Mouse (Mus musculus): ENCODE data around the gene Olfr624. TPM values are rescaled to one million over a fixed set of nuclear protein-coding genes. Genes with fewer than 3 reads are reported as not detected.
"Not testable (repeated sequence)": the region's sequence is repeated elsewhere in the genome, so short reads cannot be mapped to it uniquely, and the experiment has no call there.

Olfr624 gene
- 0.03 and 0.04 TPM in 2 replicates for polyA plus RNA-seq (2014; fragmentation: Nextera tagmentation; extraction: Ambion mirVana)

DNA sequence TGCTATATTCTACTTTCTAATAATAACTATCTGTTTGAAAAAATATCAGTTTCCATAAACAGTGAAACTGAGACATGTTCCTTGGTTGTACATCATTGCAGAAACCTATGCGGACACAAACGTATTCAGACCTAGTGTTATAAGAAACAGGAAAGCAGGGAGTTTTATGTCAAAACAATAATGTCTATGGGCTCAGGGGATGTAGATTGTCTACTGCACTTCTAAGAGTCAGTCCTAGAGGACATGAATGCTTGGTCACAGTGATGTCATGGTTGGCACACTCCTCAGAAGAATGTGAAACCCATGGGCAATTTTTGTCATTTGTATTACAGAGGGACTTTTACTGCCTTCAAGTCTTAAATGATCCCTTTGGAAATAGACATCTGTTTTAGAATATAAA lies at the start of gene Olfr624:
Olfr624 (minus strand) TSS at position 101 of the 400 bp plus-strand sequence.
- ATAC-seq (ENCODE audit: low FRiP score) (no peak), DNase-seq (ENCODE audit: low spot score) (no peak)
- H3K27ac ChIP-seq (ENCODE audit: low read depth, low read length) = no peak within 1 kb of the TSS
- no peaks in the 10 kb centered on the region for H3K9me3 ChIP-seq (ENCODE audit: control insufficient read depth, low read length)
- 92% methylated on average over 2 of the region's 2 CpGs for WGBS
- no peaks in the 10 kb centered on the region for H3K36me3 ChIP-seq (ENCODE audit: control insufficient read depth, insufficient read depth, low read length)
- H3K4me2 ChIP-seq (replicated peaks; ENCODE audit: low read depth, low read length) = no peak within 1 kb of the TSS
- H3K27me3 ChIP-seq (ENCODE audit: control insufficient read depth, insufficient read depth, low read length) = no peaks in the 10 kb centered on the region
- no peaks in the 10 kb centered on the region for H3K4me1 ChIP-seq (replicated peaks; ENCODE audit: control insufficient read depth, insufficient read depth, low read length)
- no peak within 1 kb of the TSS for H3K9ac ChIP-seq (ENCODE audit: low read depth, low read length)
- H3K4me3 ChIP-seq (ENCODE audit: low read depth, low read length) = no peak within 1 kb of the TSS

DNA sequence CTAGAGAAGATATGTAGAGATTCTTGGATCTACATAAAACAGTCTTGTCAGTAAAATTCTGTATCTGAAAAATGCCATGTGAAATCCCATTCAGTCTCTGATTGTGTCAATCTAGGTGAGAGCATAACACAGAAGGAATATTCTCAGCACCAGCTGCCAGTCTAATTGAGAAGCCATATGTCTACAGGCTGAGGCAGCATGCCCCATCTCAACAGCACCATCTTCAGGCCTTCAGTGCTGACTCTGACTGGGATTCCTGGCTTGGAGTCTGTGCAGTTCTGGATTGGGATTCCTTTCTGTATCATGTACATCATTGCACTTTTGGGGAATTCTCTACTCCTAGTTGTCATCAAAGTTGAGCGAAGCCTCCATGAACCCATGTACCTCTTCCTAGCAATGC lies 45.4 kb upstream of the Olfr624 start:
- ATAC-seq (ENCODE audit: low FRiP score); DNase-seq (ENCODE audit: low spot score); H3K4me3 ChIP-seq (ENCODE audit: low read depth, low read length); H3K4me1 ChIP-seq (replicated peaks; ENCODE audit: control insufficient read depth, insufficient read depth, low read length); H3K9me3 ChIP-seq (ENCODE audit: control insufficient read depth, low read length); H3K27me3 ChIP-seq (ENCODE audit: control insufficient read depth, insufficient read depth, low read length); H3K4me2 ChIP-seq (replicated peaks; ENCODE audit: low read depth, low read length); H3K36me3 ChIP-seq (ENCODE audit: control insufficient read depth, insufficient read depth, low read length); H3K9ac ChIP-seq (ENCODE audit: low read depth, low read length); H3K27ac ChIP-seq (ENCODE audit: low read depth, low read length): not testable (repeated sequence)
- WGBS = 100% methylated on average over 1 of the region's 1 CpGs

DNA sequence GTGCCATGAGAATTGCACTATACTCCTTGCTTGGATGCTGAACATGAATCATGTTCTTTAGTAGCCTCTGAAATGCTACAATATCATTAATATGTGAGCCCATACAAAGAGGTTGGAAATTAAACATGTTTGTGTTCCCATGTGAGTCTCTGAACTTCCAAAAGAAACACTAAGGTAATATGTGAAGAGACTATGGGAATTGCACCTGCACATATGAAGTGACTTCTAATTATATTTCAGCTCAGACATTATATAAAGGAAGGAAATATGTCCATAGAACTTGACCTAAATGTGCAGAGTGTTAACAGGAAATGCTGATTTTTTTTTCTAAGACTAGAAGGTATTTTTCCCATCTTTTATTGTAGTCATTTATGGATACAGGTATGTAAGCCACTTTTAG lies 43.4 kb upstream of the Olfr624 start, which contains the start of gene Olfr243:
Olfr243 (plus strand) TSS at position 301 of the 400 bp plus-strand sequence.
- H3K27ac ChIP-seq (ENCODE audit: low read depth, low read length) = no peak within 1 kb of the TSS
- no peaks in the 10 kb centered on the region for H3K27me3 ChIP-seq (ENCODE audit: control insufficient read depth, insufficient read depth, low read length)

DNA sequence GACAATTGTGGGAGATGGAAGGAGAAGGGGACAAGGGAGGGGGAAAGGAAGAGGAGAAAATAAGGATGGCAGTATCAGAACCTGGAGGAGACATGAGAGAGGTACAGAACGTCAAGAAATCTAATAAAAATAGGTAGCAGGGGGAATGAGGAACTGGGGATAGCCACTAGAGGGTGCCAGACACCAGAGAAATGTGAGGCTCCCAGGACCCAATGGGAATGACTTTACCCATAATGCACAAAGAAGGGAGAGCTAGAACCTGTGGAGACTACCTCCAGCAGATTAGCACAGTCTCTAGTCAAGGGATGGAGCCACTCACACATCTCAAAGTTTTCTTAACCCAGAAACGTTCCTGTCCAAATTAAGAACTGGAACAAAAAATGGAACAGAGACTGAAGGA lies 41.0 kb upstream of the Olfr624 start:
- Histone ChIP-seq H3K4me1 (replicated peaks; ENCODE audit: control insufficient read depth, insufficient read depth, low read length) (no peaks in the 10 kb centered on the region), H3K9ac (ENCODE audit: low read depth, low read length) (no peak overlapping the region), H3K36me3 (ENCODE audit: control insufficient read depth, insufficient read depth, low read length) (no peaks in the 10 kb centered on the region), H3K27ac (ENCODE audit: low read depth, low read length) (no peak overlapping the region), H3K9me3 (ENCODE audit: control insufficient read depth, low read length) (no peaks in the 10 kb centered on the region), H3K4me3 (ENCODE audit: low read depth, low read length) (no peak overlapping the region), H3K27me3 (ENCODE audit: control insufficient read depth, insufficient read depth, low read length) (no peaks in the 10 kb centered on the region), H3K4me2 (replicated peaks; ENCODE audit: low read depth, low read length) (no peak overlapping the region)
- WGBS = 41% methylated on average over 2 of the region's 2 CpGs
- DNase-seq (ENCODE audit: low spot score) (no peak), ATAC-seq (ENCODE audit: low FRiP score) (no peak)

More for the DNA sequence above, 43.4 kb upstream of the Olfr624 start, which contains the start of gene Olfr243:
- ATAC-seq (ENCODE audit: low FRiP score) (no peak), DNase-seq (ENCODE audit: low spot score) (no peak)
- H3K9me3 ChIP-seq (ENCODE audit: control insufficient read depth, low read length) = no peaks in the 10 kb centered on the region
- no peak within 1 kb of the TSS for H3K4me3 ChIP-seq (ENCODE audit: low read depth, low read length)
- no peaks in the 10 kb centered on the region for H3K36me3 ChIP-seq (ENCODE audit: control insufficient read depth, insufficient read depth, low read length)
- H3K4me1 ChIP-seq (replicated peaks; ENCODE audit: control insufficient read depth, insufficient read depth, low read length) = no peaks in the 10 kb centered on the region
- no peak within 1 kb of the TSS for H3K4me2 ChIP-seq (replicated peaks; ENCODE audit: low read depth, low read length)
- no peak within 1 kb of the TSS for H3K9ac ChIP-seq (ENCODE audit: low read depth, low read length)

DNA sequence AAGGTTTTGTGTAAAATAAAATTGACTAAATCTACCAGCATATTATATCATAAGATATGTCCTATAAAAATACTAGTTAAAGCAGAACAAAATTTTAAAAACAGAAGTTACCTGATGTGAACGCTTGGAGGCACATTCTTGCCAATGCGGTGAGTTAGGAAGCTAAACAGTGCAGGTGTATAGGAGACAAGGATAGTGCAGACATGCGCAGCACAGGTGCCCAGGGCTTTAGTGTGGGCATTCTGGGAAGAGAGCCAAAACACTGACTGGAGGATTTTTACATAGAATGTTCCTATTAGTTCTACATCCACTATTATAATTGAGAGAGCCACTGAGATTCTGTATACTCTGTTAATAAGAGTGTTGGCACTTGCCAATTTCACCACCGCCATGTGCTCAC lies 28.5 kb upstream of the Olfr624 start:
- Histone ChIP-seq H3K9me3 (ENCODE audit: control insufficient read depth, low read length) (no peaks in the 10 kb centered on the region), H3K9ac (ENCODE audit: low read depth, low read length) (no peak overlapping the region), H3K4me3 (ENCODE audit: low read depth, low read length) (no peak overlapping the region), H3K27me3 (ENCODE audit: control insufficient read depth, insufficient read depth, low read length) (no peaks in the 10 kb centered on the region), H3K27ac (ENCODE audit: low read depth, low read length) (no peak overlapping the region), H3K36me3 (ENCODE audit: control insufficient read depth, insufficient read depth, low read length) (no peaks in the 10 kb centered on the region), H3K4me2 (replicated peaks; ENCODE audit: low read depth, low read length) (no peak overlapping the region), H3K4me1 (replicated peaks; ENCODE audit: control insufficient read depth, insufficient read depth, low read length) (no peaks in the 10 kb centered on the region)
- ATAC-seq (ENCODE audit: low FRiP score) = no peak
- no peak for DNase-seq (ENCODE audit: low spot score)
- 94% methylated on average over 4 of the region's 4 CpGs for WGBS

DNA sequence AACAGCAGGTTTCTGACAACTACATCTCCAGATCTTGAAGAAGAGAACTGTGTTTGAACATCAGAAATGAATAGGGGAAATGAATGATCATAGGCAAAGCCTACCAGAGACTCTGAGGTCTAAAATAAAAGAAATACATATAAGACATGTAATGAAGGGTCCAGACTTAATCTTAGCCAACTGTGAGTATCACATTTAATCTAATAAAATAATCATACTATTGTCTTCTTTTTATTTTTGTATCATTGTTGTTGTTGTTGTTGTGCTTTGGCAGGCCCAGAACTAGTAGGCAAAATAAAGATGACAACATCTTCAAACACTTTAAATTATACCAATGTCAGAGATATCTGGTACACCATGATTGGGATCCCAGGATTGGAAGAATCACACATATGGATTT lies 11.4 kb upstream of the Olfr624 start, which contains the start of gene Olfr625-ps1:
Olfr625-ps1 (plus strand) TSS at position 301 of the 400 bp plus-strand sequence.
- Histone ChIP-seq H3K27me3 (ENCODE audit: control insufficient read depth, insufficient read depth, low read length) (no peaks in the 10 kb centered on the region), H3K9ac (ENCODE audit: low read depth, low read length) (no peak within 1 kb of the TSS), H3K9me3 (ENCODE audit: control insufficient read depth, low read length) (no peaks in the 10 kb centered on the region), H3K36me3 (ENCODE audit: control insufficient read depth, insufficient read depth, low read length) (no peaks in the 10 kb centered on the region), H3K27ac (ENCODE audit: low read depth, low read length) (no peak within 1 kb of the TSS), H3K4me3 (ENCODE audit: low read depth, low read length) (no peak within 1 kb of the TSS), H3K4me1 (replicated peaks; ENCODE audit: control insufficient read depth, insufficient read depth, low read length) (no peaks in the 10 kb centered on the region), H3K4me2 (replicated peaks; ENCODE audit: low read depth, low read length) (no peak within 1 kb of the TSS)
- no peak for DNase-seq (ENCODE audit: low spot score)
- no peak for ATAC-seq (ENCODE audit: low FRiP score)

DNA sequence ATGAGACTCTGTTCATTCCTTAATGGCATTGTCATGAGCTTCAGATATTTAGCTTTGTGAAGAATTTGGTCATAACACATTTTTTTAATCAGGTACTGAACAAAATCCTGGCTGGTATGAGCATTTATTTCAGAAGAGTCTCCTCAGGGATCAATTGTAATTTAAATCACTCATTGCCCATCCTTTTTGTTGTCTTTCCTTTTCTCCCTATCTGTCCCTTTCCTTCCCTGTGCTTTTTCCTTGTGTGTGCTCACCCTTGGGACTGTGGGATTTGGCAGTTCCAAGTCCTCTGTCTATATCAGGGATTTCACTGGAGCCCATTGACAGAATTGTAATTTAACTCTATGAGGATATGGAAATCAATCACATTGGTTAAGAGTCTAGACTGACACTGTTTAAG lies 7.4 kb downstream of the Olfr624 start, which contains the start of gene Olfr623:
Olfr623 (minus strand) TSS at position 101 of the 400 bp plus-strand sequence.
- ATAC-seq (ENCODE audit: low FRiP score) = no peak
- Histone ChIP-seq H3K36me3 (ENCODE audit: control insufficient read depth, insufficient read depth, low read length) (no peaks in the 10 kb centered on the region), H3K4me3 (ENCODE audit: low read depth, low read length) (no peak within 1 kb of the TSS), H3K4me1 (replicated peaks; ENCODE audit: control insufficient read depth, insufficient read depth, low read length) (no peaks in the 10 kb centered on the region), H3K27me3 (ENCODE audit: control insufficient read depth, insufficient read depth, low read length) (no peaks in the 10 kb centered on the region), H3K4me2 (replicated peaks; ENCODE audit: low read depth, low read length) (no peak within 1 kb of the TSS), H3K27ac (ENCODE audit: low read depth, low read length) (no peak within 1 kb of the TSS), H3K9me3 (ENCODE audit: control insufficient read depth, low read length) (no peaks in the 10 kb centered on the region), H3K9ac (ENCODE audit: low read depth, low read length) (no peak within 1 kb of the TSS)
- no peak for DNase-seq (ENCODE audit: low spot score)

DNA sequence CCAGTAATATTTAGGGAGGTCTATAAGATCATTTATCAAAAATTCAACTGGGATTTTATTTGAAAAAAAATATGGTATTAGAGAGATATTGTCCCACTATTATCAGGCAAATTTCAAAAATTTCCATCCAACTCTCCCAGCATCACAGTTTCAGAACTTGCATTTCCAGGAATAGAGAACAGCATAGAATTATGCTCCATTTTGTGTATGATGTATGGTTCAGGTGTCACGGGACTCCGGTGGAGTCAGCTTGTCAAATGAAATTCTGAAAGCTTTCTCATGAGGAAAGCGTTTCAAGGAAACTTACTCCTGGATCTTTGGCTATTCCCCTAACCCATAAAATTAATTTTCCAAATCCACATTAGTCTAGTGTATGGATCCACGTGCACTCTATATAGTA lies 26.9 kb downstream of the Olfr624 start:
- DNase-seq (ENCODE audit: low spot score) (no peak), ATAC-seq (ENCODE audit: low FRiP score) (no peak)
- WGBS = 95% methylated on average over 4 of the region's 4 CpGs
- Histone ChIP-seq H3K4me3 (ENCODE audit: low read depth, low read length) (no peak overlapping the region), H3K4me1 (replicated peaks; ENCODE audit: control insufficient read depth, insufficient read depth, low read length) (no peaks in the 10 kb centered on the region), H3K9ac (ENCODE audit: low read depth, low read length) (no peak overlapping the region), H3K36me3 (ENCODE audit: control insufficient read depth, insufficient read depth, low read length) (no peaks in the 10 kb centered on the region), H3K4me2 (replicated peaks; ENCODE audit: low read depth, low read length) (no peak overlapping the region), H3K9me3 (ENCODE audit: control insufficient read depth, low read length) (no peaks in the 10 kb centered on the region), H3K27me3 (ENCODE audit: control insufficient read depth, insufficient read depth, low read length) (no peaks in the 10 kb centered on the region), H3K27ac (ENCODE audit: low read depth, low read length) (no peak overlapping the region)

DNA sequence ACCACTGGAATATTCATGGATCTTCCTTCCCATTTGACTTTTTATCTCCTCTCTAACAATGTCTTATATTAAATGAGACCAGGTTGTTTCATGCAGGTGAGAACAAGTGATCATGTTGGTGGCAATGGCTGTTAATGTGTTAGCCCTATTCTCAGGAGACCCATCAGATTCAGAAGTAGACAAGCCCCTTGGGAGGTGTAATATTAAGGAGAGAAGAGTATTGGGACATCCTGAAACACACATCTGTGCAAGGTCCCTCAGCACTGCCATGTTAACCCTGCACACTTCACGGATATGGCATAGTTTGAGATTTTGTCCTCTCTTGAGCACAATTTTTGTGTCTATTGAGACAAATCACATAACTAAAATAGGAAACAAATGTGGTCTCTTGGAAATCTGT lies 28.4 kb downstream of the Olfr624 start, which contains the start of gene Olfr622:
Olfr622 (minus strand) TSS at position 101 of the 400 bp plus-strand sequence.
- H3K36me3 ChIP-seq (ENCODE audit: control insufficient read depth, insufficient read depth, low read length) = no peaks in the 10 kb centered on the region
- H3K9me3 ChIP-seq (ENCODE audit: control insufficient read depth, low read length) = no peaks in the 10 kb centered on the region
- no peaks in the 10 kb centered on the region for H3K27me3 ChIP-seq (ENCODE audit: control insufficient read depth, insufficient read depth, low read length)
- no peak within 1 kb of the TSS for H3K4me3 ChIP-seq (ENCODE audit: low read depth, low read length)
- H3K4me1 ChIP-seq (replicated peaks; ENCODE audit: control insufficient read depth, insufficient read depth, low read length) = no peaks in the 10 kb centered on the region
- no peak for ATAC-seq (ENCODE audit: low FRiP score)
- DNase-seq (ENCODE audit: low spot score) = no peak
- no peak within 1 kb of the TSS for H3K4me2 ChIP-seq (replicated peaks; ENCODE audit: low read depth, low read length)
- WGBS = 84% methylated on average over 1 of the region's 1 CpGs
- H3K27ac ChIP-seq (ENCODE audit: low read depth, low read length) = no peak within 1 kb of the TSS
- no peak within 1 kb of the TSS for H3K9ac ChIP-seq (ENCODE audit: low read depth, low read length)

Measured in hindbrain, embryonic 11.5 days (tissue).